Mouse (Mus musculus) embryonic facial prominence, embryonic 11.5 days (tissue): ENCODE results near the gene Zfp871. TPM values are rescaled to one million over a fixed set of nuclear protein-coding genes. Genes with fewer than 3 reads are reported as not detected.
A peak's percentile ranks its signal among the peaks of the same experiment; 100 is the strongest.

Experiments
- ATAC-seq: fragments of 200-750 bp; cut with Nextera tagmentation; replicated peaks from 2 replicates; pipeline ENCODE4 v1.8.0; 2017; ENCODE audit warnings: low read depth; ENCODE audit not compliant: insufficient number of reproducible peaks, low FRiP score, low TSS enrichment
- DNase-seq: peaks from one replicate; pipeline ENCODE4 v3.0.0-alpha.2; 2015; ENCODE audit warnings: low spot score
- H3K27ac ChIP-seq: fragments of 300-500 bp; sonication (generic); replicated peaks from 2 replicates; pipeline ENCODE4 v1.5.1; 2014; ENCODE audit warnings: mild to moderate bottlenecking, low read depth, low read length, control low read depth
- H3K27me3 ChIP-seq: fragments of 300-500 bp; sonication (generic); 2 replicates; pipeline ENCODE4 v1.6.1; 2014; ENCODE audit warnings: mild to moderate bottlenecking, low read length, moderate library complexity, mixed read lengths; ENCODE audit not compliant: control insufficient read depth, insufficient read depth
- H3K36me3 ChIP-seq: fragments of 300-500 bp; sonication (generic); replicated peaks from 2 replicates; pipeline ENCODE4 v1.6.1; 2014; ENCODE audit warnings: low read depth, mild to moderate bottlenecking, low read length, moderate library complexity, mixed read lengths; ENCODE audit not compliant: control insufficient read depth, insufficient read depth
- H3K4me1 ChIP-seq: fragments of 300-500 bp; sonication (generic); 2 replicates; pipeline ENCODE4 v1.6.1; 2014; ENCODE audit warnings: low read length, mixed read lengths; ENCODE audit not compliant: control insufficient read depth, insufficient read depth
- H3K4me2 ChIP-seq: fragments of 300-500 bp; sonication (generic); 2 replicates; pipeline ENCODE4 v1.6.1; 2014; ENCODE audit warnings: low read depth, mild to moderate bottlenecking, control low read depth, low read length, moderate library complexity
- H3K4me3 ChIP-seq: fragments of 300-500 bp; sonication (generic); 2 replicates; pipeline ENCODE4 v1.5.1; 2014; ENCODE audit warnings: low read depth, low read length, control low read depth
- H3K9ac ChIP-seq: fragments of 300-500 bp; sonication (generic); replicated peaks from 2 replicates; pipeline ENCODE4 v1.6.1; 2014; ENCODE audit warnings: mild to moderate bottlenecking, control low read depth, low read length
- H3K9me3 ChIP-seq: fragments of 300-500 bp; sonication (generic); replicated peaks from 2 replicates; pipeline ENCODE4 v1.6.1; 2016; ENCODE audit warnings: mild to moderate bottlenecking, low read length, inconsistent platforms, mixed read lengths; ENCODE audit not compliant: control insufficient read depth
- WGBS: fragments of 180-500 bp; shearing (Covaris S2); extraction: QIAGEN DNeasy Blood & Tissue Kit; methylation state at CpG from one replicate; pipeline ENCODE4 v1.1.7; 2014; 5-methylcytosine and 5-hydroxymethylcytosine counted together
- polyA plus RNA-seq: library from polyadenylated mRNA; unstranded; fragments of >200 nt; fragmentation: Nextera tagmentation; extraction: Ambion mirVana; gene quantifications from 2 replicates; pipeline ENCODE4 v1.2.1, GENCODE M21; 2014

The Zfp871 gene
- polyA plus RNA-seq, result 25.6 and 33.8 TPM in 2 replicates

DNA sequence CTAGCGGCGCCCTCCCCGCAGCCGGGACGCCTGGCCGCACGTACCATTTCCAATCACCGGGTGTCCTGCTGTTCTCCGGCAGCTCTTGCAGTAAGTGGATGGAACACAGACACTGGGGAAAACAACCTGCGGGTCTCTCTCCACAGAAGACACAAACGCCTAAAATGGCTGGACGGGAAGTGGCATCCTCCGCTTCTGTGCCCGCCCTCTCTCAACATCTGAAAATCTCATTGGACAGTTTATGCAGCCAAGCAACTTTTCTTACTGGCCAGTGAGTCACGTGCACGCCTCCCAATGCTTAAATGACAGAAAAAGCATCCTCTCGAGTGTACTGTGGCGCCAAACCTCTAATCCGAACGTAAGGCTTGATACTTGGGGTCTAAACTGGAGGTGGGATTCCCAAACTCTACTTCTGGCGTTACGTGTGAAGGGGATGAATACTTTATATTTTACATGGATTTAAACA lies at the start of gene Zfp871:
Zfp871 (minus strand) TSS at position 194 of the 466 bp plus-strand sequence.
- DNase-seq (peak; percentile 94), ATAC-seq (peak; percentile 95)
- Histone ChIP-seq H3K36me3 (no peaks in the 10 kb centered on the region; the same call in none of the 2 replicates), H3K27ac (peak within 1 kb of the TSS; percentile 85), H3K9me3 (no peaks in the 10 kb centered on the region), H3K4me1 (no peaks in the 10 kb centered on the region), H3K27me3 (no peaks in the 10 kb centered on the region), H3K4me3 (peak within 1 kb of the TSS; percentile 90), H3K4me2 (peak within 1 kb of the TSS; percentile 40), H3K9ac (peak within 1 kb of the TSS; percentile 92)
- WGBS, result under 1% methylated on average over 22 of the region's 22 CpGs

DNA sequence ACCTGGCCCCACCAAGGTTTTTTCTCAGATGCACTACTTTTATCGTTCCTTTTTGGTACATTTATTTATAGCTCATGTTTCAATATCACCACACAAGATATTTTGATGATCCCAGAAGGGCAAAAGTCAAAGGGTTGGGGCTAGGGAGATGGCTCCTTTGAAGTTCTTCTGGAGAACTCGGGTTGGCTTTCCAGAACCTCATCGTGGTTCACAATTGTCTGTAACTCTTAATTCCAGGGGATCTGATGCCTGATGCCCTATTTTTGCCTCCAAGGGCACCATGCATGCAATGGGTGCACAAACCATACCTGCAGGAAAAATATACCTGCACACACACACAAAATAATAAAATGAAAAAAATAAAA lies 42.3 kb upstream of the Zfp871 start:
- H3K9ac ChIP-seq, result no peak overlapping the region; the same call in 1 of the 2 replicates
- peak overlapping the region; percentile 91; the same call in 1 of the 2 replicates for H3K4me3 ChIP-seq
- H3K27me3 ChIP-seq, result no peaks in the 10 kb centered on the region
- H3K4me1 ChIP-seq, result no peaks in the 10 kb centered on the region
- no peaks in the 10 kb centered on the region for H3K9me3 ChIP-seq
- no peak for ATAC-seq
- H3K4me2 ChIP-seq, result peak overlapping the region; percentile 66; the same call in 1 of the 2 replicates
- H3K27ac ChIP-seq, result no peak overlapping the region
- DNase-seq, result no peak
- 36% methylated on average over 3 of the region's 3 CpGs for WGBS
- H3K36me3 ChIP-seq, result no peaks in the 10 kb centered on the region

DNA sequence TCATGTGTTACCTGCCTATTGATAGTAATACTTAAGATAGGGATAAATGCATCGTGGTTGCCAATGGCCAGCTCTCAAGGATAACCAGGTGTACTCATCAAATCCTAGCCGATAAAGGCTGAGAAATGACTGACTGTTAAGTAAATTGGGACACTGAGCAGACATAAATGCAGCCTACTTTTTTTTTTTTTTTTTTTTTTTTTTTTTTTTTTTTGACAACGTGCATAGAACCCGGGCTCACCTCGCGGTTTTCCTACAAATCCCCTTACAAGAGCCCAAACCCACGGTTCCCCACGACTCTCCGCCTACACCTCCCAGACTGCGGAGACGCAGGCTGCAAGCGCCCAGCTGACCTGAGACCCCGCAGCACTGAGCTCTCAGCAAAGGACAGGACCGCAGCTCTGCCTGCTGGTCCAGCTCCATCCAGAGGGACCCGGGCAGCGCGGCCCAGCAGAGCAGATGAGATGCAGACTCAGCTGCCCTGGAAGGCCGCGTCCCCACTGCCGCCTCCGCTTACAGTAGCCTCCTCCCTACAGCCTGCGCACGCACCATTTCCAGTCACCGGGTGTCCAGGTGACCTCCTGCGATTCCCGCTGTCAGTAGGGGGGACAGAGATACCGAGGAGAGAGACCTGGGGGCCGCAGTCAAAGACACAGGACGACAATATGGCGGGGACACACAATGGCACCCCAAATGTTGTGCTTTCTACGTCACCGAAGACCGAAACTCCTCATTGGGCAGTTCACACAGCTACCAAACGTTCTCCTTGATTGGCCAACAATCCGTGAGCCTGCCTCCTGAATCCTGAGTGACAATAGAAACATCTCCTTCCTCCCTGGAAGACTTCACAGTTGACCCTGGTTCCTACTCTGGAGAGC lies 41.7 kb upstream of the Zfp871 start, which contains the start of gene Zfp799:
Zfp799 (minus strand) TSS at position 722 of the 878 bp plus-strand sequence.
- peak; percentile 96 for ATAC-seq

DNA sequence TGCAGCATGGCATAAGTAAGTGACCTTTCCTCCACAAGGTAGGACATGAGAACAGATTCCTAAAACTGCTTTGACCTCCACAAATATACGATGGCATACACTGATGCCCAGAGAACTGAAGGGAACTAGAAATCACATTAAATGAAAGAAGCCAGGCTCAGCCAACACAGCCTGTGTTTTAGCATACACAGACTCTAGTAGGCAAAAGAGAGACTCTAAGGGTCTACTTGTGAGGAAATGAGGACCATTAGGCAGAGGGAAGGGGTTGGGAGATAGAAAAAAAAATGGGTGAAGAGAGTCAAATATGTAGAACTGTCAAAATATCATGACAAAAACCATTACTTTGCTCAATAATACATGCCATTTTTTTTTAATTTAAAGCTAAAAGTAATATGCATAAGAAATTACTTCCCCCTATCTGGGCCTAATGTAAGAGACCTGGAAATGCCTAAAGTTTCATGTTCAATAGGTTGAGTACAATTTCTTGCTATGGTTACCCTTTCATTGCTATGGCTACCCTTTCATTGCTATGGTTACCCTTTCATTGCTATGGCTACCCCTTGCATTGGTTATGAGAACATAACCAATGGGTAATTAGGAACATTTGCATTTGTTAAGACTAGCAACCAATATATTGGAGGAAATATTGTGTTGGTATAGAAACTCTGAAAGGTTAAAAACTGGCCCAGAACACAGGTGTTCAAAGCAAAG lies 28.1 kb upstream of the Zfp871 start:
- peaks cover 4% of the 10 kb centered on the region for H3K36me3 ChIP-seq
- H3K4me2 ChIP-seq, result no peak overlapping the region
- whole genome bisulfite sequencing, result 83% methylated on average over 1 of the region's 1 CpGs
- no peak for ATAC-seq
- H3K9ac ChIP-seq, result no peak overlapping the region
- H3K4me3 ChIP-seq, result no peak overlapping the region
- H3K27ac ChIP-seq, result no peak overlapping the region
- no peak for DNase-seq
- H3K9me3 ChIP-seq, result no peaks in the 10 kb centered on the region
- H3K4me1 ChIP-seq, result no peaks in the 10 kb centered on the region
- H3K27me3 ChIP-seq, result no peaks in the 10 kb centered on the region

More for the DNA sequence above, 41.7 kb upstream of the Zfp871 start, which contains the start of gene Zfp799:
- no peaks in the 10 kb centered on the region for H3K9me3 ChIP-seq
- H3K9ac ChIP-seq, result peak within 1 kb of the TSS; percentile 97
- H3K4me2 ChIP-seq, result peak within 1 kb of the TSS; percentile 66
- no peaks in the 10 kb centered on the region for H3K27me3 ChIP-seq
- H3K36me3 ChIP-seq, result no peaks in the 10 kb centered on the region
- no peaks in the 10 kb centered on the region for H3K4me1 ChIP-seq
- H3K4me3 ChIP-seq, result peak within 1 kb of the TSS; percentile 91
- WGBS, result 1% methylated on average over 35 of the region's 35 CpGs
- H3K27ac ChIP-seq, result no peak within 1 kb of the TSS
- peak; percentile 93 for DNase-seq

DNA sequence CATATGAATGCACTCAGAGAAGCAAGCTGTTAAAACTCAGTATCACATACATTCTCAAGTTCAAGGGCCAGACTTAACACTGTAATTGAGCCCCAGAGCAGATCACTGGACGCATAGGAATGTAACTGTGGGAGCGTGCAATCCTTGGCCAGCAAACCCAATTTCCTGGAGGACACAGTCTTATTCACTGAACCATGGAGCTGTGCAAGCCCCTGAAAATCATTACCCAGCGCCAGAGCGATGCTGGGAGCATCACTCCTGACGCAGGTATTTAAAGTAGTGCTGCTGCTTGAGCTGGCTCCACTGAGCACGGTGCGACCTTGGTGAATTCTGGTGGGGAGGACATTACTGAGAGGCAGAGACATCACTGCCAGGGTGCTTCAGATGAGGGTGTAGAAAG lies 26.0 kb upstream of the Zfp871 start:
- DNase-seq (no peak), ATAC-seq (no peak)
- Histone ChIP-seq H3K27ac (no peak overlapping the region), H3K9me3 (no peaks in the 10 kb centered on the region), H3K4me3 (no peak overlapping the region), H3K9ac (no peak overlapping the region), H3K27me3 (no peaks in the 10 kb centered on the region), H3K4me2 (no peak overlapping the region), H3K4me1 (no peaks in the 10 kb centered on the region), H3K36me3 (no peaks in the 10 kb centered on the region; the same call in none of the 2 replicates)
- WGBS, result 79% methylated on average over 7 of the region's 7 CpGs

DNA sequence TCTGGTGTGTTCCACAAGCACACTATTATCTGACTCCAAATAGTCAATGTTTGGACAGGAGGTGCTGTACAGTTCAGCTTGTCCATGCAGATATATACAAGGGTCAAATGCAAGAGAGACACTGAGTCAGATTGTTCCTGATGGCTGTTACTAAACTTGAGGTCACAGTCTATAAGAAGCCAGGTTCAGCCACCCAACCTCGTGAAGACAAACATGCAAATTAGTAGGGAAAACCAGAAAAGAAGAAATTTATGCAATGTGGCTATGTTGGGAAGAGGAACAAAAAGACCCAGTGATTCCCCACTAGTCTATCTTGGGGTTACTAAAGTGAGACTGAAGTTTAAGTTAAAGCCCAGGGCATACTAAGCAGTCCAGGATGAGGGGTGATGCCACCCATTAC lies 22.6 kb upstream of the Zfp871 start:
- ATAC-seq (no peak), DNase-seq (no peak)
- Histone ChIP-seq H3K36me3 (no peaks in the 10 kb centered on the region), H3K4me2 (no peak overlapping the region), H3K9ac (no peak overlapping the region), H3K4me3 (no peak overlapping the region), H3K4me1 (no peaks in the 10 kb centered on the region), H3K9me3 (no peaks in the 10 kb centered on the region), H3K27me3 (no peaks in the 10 kb centered on the region), H3K27ac (no peak overlapping the region)
- 32% methylated on average over 1 of the region's 1 CpGs for WGBS

DNA sequence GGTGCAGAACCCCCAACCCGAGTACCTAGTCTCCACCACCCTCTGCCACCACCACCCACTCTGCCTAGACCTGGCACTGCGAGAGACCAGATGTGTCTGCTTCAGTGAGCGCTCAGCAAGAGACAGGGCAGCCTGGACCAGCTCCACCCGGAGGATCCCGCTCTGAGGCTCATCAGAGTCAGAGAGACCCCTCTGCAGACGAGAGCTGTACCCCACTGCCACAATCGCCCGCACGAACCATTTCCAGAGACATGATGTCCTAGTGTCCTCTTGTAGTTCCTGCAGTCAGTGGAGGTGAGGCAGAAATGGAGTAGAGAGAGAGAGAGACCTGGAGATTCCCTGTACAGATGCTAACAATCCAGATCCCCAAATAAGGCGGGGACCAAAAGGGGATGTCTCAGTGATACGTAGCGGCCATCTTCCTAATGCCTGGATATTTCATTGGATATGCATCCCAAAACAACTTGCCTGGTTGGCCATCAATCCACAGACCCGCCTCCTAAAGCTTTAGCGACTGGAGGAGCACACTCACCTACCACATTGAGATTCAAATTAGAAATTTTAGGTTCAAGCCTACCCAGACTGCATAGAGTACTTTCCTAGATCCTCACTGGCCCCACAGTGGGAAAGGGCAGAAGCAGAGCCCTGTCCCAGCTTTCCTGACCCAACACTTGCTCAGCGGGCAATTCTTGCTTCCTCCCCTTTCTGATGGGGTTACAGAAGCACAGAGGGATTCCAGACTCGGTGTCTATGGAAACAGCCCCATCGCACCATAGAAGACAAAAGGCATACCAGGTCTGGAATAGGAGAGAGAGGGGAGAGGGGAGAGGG lies 21.7 kb upstream of the Zfp871 start, which contains the start of gene Zfp811:
Zfp811 (minus strand) TSS at position 388 of the 831 bp plus-strand sequence.
- 0% methylated on average over 17 of the region's 17 CpGs for WGBS
- H3K4me3 ChIP-seq, result peak within 1 kb of the TSS; percentile 34
- H3K9ac ChIP-seq, result peak within 1 kb of the TSS; percentile 44

More for the DNA sequence above, 21.7 kb upstream of the Zfp871 start, which contains the start of gene Zfp811:
- H3K9me3 ChIP-seq, result no peaks in the 10 kb centered on the region
- DNase-seq, result peak; percentile 85
- no peaks in the 10 kb centered on the region for H3K27me3 ChIP-seq
- H3K36me3 ChIP-seq, result no peaks in the 10 kb centered on the region
- no peak within 1 kb of the TSS; the same call in 1 of the 2 replicates for H3K27ac ChIP-seq
- ATAC-seq, result peak; percentile 88
- peak within 1 kb of the TSS; percentile 44 for H3K4me2 ChIP-seq
- no peaks in the 10 kb centered on the region for H3K4me1 ChIP-seq
